Mouse (Mus musculus) testis, postnatal 10 days (tissue): Measurements from ENCODE around the gene Rbm11.

Experiments
- DNase-seq: peaks from one replicate; pipeline ENCODE4 v3.0.0; 2021; ENCODE audit warnings: low spot score

Rbm11 gene

DNA sequence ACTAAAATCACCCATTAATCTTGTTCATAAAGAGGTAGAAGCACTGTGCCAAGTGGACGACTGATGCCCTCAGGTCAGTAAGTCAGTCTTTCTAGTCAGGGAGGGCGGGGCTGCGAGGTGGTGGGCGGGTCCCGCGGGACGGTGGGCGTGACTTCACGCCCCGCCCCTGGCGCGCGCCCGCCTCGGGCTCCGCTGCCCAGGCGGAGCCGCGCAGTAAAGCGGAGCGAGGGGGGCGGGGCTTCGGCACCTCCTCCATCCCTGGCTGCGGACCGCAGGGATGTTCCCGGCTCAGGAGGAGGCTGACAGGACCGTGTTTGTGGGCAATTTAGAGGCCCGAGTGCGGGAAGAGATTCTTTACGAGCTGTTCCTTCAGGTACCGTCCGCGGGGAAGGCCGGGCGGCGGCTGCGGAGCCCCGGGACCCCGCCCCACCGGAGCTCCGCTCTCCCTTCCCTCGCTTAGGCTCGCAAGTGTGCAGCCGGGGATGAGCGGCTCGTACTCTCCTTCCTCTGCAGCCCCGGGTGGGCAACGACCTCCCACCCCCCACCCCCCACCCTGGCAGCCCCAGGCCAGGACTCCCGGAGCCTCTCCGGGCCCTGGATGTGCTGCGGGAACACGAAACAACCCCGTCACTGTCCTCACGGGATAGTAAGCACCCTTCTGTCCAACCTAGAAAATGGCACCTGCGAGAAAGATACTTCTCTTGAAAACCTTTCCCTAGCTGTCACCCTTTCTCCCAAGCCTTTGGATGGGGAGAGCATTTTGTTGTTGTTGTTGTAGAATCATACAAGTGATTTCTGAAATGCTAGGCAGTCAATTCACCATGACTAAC, at the start of gene Rbm11:
Gene Rbm11, plus strand, starts transcription at position 174 of the 830 bp plus-strand sequence.
- DNase-seq = peak; percentile 90

DNA sequence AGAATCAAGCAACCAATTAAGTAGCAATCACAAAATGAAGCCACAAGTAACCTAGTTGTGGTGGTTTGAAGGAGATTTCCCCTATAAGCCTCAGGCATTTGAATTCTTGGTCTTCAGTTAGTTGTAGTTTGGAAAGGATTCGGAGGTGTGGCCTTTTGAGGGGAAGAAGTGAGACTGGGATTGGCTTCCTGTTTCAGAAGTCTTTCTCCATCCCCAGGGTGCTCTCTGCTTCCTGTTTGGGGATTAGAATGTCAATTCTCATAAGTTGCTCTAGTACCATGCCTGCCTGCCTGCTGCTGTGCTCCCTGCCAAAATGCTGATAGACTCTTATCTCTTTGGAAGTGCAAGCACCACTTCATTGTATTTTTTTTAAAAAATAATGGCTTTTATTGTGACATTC, 47.3 kb upstream of the Rbm11 start:
- no peak for DNase-seq

DNA sequence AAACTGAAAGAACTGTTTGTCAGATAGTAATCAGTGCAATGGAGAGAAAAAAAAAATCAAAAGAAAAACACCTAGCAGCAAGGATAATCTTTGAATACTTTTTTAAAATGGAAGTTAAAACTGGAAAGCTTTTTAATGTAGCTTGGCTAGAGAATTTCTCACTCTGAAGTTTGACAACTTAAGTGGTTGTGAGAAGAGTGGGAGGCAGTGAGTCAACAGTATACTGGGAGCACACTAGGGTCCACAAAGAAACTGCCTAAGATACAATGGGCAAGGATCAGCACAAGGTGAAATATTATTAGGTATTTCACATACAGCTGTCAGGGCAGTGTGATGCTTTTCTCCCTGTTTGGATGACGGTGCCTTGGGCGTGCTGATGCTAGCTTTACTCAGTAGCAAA, 29.7 kb upstream of the Rbm11 start:
- no peak for DNase-seq

DNA sequence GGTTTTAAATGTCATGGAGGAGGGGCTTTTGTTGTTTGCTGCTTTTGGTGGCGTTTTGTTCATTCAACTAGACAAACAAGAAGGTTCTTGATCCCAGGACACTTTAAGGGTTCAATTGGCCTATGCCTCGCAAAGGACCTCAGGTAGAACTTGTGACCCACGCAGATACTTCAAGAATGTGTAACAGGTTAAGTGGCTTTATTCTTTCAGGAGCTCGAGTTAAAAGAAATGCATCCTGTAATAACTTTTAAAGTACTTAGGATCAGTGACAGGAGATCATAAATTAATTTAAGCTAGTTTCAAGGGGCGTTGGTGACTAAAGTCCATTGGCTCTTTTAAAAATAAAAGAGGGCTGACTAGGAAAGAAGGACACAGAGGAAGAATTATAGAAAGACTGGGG, 10.4 kb upstream of the Rbm11 start:
- DNase-seq = no peak

DNA sequence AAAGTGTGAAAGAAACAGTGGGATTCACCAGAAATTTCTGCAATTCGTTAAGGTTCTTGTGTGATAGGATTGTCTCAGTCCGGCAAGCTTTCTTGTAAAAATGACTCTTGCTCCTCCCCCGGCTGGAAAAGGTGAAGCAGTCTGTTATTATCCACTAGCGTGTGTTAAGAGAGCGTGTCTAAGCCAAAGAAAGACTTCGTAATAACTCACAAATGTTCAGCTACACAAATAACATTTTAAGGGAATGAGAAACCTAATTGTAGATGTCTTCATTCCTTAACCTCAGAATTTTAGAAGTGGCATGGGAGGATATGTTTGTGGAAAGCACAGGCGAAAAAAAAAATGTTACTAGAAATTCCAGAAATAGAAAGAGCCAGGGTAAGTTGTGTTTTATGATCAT, 6.7 kb upstream of the Rbm11 start, which contains the start of gene Lipi:
Gene Lipi, minus strand, starts transcription at position 101 of the 400 bp plus-strand sequence.
- DNase-seq = no peak

DNA sequence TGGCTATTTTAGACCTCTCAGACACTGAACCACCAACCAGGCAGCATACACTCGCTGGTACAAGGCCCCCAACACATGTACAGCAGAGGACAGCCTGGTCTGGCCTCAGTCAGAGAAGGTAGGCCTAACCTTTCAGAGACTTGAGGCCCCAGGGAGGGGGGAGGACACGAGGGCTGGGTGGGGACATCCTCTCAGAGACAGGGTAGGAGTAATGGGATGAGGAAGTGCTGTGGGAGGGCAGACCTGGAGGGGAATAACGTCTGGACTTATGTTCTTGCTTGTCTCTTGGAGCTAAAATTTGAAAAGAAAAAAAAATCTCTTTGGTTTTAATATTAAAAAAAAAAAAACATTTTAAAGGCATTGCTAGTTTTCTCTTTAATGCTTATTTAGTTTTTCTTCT, 6.2 kb upstream of the Rbm11 start:
- no peak for DNase-seq

DNA sequence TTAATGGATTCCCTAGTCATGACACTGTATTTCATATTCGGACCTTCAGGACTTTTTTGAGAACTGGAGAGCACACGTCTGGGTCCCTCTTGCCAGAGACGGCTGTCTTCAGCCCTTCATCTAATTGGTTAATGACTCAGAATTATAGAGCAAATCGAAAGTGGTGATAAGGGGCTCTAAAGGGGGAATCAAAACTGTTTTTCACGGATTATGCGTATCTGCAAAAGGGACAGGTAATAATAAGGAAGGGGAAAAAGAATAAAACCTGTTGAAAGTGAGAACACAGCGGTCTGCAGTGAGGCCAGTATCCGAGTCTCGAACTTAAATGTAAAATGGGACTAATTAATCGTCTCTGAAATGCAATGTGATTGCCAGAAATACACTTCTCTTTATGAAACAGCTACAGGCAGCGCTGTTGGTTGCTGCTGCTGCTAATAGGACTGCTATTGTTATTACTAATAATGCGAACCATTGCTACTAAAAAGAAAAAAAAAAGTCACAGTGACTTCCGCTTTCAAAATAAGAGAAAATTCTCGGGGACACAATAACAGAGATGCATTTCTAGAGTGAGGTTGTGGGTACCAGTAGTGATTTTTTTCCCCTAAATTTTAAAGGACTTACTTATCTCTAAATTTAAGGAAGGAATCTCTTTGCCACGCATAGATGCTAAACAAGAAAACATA, 998 bp downstream of the Rbm11 start:
- no peak for DNase-seq

DNA sequence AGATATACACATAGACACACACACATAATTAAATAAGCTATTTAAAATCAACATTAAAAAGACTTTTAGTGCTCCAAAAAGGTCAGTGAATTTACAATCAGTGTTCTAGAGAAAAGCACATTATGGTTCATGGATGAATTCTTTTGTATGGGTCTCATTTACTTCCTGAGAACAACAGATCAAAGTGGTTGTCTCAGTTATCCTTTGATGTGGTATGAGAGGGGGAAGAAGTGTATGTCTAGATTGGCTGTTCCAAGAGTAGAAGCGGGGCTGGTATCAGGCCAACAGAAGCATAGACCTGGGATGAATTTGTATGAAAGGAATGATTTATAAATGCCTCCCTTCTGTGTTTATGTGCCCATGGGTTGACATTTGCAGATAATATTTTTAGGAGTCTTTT, 13.8 kb downstream of the Rbm11 start:
- DNase-seq = no peak

DNA sequence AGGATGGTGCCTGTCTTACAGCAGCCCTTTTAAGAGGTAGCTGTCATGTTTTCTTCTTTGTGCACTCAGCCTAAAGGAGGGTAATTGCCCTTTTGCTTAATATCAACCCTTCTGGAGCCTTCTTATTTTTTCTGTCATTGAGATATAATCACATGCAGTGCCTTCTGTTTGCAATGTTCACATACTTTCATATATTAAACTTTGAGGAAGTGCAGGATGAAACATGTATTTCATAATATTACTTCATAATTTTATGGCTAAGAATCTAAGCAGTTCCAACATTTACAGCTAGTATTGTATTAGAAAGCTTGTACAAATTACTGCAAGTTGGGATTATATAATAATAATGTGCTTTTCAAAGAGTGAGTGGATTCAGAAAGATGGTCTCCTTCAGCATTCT, 19.9 kb downstream of the Rbm11 start:
- DNase-seq = no peak

DNA sequence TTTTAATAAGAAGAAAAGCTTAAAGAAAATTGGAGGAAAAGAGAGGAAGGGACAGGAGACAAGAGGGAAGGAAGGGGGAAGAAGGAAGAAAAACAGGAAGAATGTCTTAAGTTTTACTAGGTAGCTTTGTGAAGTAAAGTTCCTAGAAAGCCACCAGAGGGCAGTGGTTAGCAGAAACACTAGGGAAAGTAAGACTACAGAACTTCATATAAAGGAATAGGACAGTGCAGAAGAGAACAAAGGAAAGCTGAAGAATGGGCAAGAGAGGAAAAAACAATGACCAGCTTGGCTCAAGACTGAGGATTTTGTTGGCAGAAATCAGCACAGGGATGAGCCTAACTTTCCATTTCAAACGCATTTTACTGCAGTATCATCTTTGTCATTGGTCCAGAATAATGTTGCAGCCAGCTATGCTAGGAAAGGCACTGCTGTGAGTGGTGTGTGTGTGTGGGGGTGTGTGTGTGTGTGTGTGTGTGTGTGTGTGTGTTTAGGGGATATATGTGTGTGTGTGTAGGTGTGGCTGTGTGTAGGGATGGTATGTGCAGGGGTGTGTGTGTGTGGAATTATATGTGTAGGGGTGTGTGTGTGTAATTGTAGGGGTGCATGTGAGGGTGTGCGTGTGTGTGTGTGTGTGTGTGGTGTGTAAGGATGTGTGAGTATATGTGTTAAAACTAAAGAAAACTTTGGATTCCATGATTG, 25.2 kb downstream of the Rbm11 start:
- peak; percentile 45 for DNase-seq

DNA sequence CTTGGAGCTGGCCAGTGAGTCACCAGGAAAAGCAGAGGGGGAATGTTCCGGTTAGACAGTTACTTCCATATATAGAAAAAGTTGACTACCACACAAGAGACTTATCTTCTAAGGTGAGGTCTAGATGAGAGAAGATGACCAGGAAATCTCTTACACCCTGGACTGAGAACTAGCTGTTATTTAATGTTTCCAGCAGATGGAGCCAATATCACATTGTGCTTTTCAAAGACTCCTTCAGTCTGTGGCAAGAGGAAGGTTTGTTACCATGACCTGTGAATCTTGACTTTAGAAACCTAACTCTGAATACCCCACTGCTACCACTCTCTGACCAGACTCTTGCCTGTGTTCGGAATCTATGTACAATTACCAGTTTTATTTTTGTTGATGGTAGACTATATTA, 35.2 kb downstream of the Rbm11 start:
- no peak for DNase-seq
